ENCODE assay signal across 24 mouse cellular contexts in genomic region chr11:98332841-98333240, GRCm38 (mm10). TPM values are rescaled to one million over a fixed set of nuclear protein-coding genes. Genes with fewer than 3 reads are reported as not detected.
DNase-seq lines count a peak whose midpoint lies in the region; ATAC-seq lines count a peak whose summit lies in the region.
"Had no signal": no experiment of that assay in that cellular context is flagged by ENCODE, and none has a peak within 500 bp of the region (broad histone marks: within the 10 kb centered on the region; RNA-seq: fewer than 3 reads in every experiment).

No protein-coding gene starts in this region.

- peaks cover 100% of the 10 kb centered on the region for H3K27me3 ChIP-seq in forebrain, embryonic 13.5 days
- H3K27me3 ChIP-seq in forebrain, embryonic 10.5 days (ENCODE audit: poor library complexity, severe bottlenecking) = peaks cover 100% of the 10 kb centered on the region
- peaks cover 98% of the 10 kb centered on the region for H3K27me3 ChIP-seq in neural tube, embryonic 13.5 days
- H3K27me3 ChIP-seq in forebrain, embryonic 16.5 days (replicated peaks; ENCODE audit: control insufficient read depth, insufficient read depth, low read length) = peaks cover 26% of the 10 kb centered on the region

- H3K9ac ChIP-seq in forebrain, embryonic 13.5 days = no peak overlapping the region
- H3K9ac ChIP-seq in neural tube, embryonic 13.5 days = no peak overlapping the region
- no peak overlapping the region for H3K9ac ChIP-seq in forebrain, embryonic 16.5 days (replicated peaks; ENCODE audit: low read depth, low read length)
- H3K9ac ChIP-seq: embryonic facial prominence, embryonic 15.5 days; heart, embryonic 12.5 days; liver, embryonic 13.5 days; midbrain, embryonic 12.5 days had no signal

- no peak overlapping the region for H3K4me2 ChIP-seq in forebrain, embryonic 13.5 days
- H3K4me2 ChIP-seq in neural tube, embryonic 13.5 days = no peak overlapping the region
- no peak overlapping the region for H3K4me2 ChIP-seq in forebrain, embryonic 16.5 days (ENCODE audit: low read length)
- H3K4me2 ChIP-seq: embryonic facial prominence, embryonic 15.5 days; heart, embryonic 12.5 days; liver, embryonic 13.5 days; midbrain, embryonic 12.5 days had no signal

- WGBS in forebrain, embryonic 13.5 days = 76% methylated on average over 4 of the region's 4 CpGs
- 79% methylated on average over 4 of the region's 4 CpGs for WGBS in forebrain, embryonic 10.5 days
- WGBS in neural tube, embryonic 13.5 days = 73% methylated on average over 4 of the region's 4 CpGs
- WGBS in forebrain, embryonic 16.5 days = 81% methylated on average over 4 of the region's 4 CpGs

- peaks cover 59% of the 10 kb centered on the region for H3K4me1 ChIP-seq in forebrain, embryonic 13.5 days
- H3K4me1 ChIP-seq in forebrain, embryonic 10.5 days = peaks cover 27% of the 10 kb centered on the region
- H3K4me1 ChIP-seq in neural tube, embryonic 13.5 days (replicated peaks) = peaks cover 52% of the 10 kb centered on the region
- peaks cover 51% of the 10 kb centered on the region for H3K4me1 ChIP-seq in forebrain, embryonic 16.5 days (replicated peaks; ENCODE audit: control insufficient read depth, insufficient read depth, low read length)

- no peak overlapping the region for H3K4me3 ChIP-seq in forebrain, embryonic 13.5 days
- H3K4me3 ChIP-seq in forebrain, embryonic 10.5 days = no peak overlapping the region
- H3K4me3 ChIP-seq in neural tube, embryonic 13.5 days = no peak overlapping the region
- H3K4me3 ChIP-seq in forebrain, embryonic 16.5 days (replicated peaks; ENCODE audit: low read length) = no peak overlapping the region
- H3K4me3 ChIP-seq: embryonic facial prominence, embryonic 15.5 days; heart, embryonic 12.5 days; liver, embryonic 13.5 days; midbrain, embryonic 12.5 days had no signal

- no peak for DNase-seq in forebrain, embryonic 10.5 days (ENCODE audit: extremely low spot score, low spot score)
- no peak for DNase-seq in neural tube, embryonic 10.5 days (ENCODE audit: extremely low spot score, low spot score)
- DNase-seq in embryo, embryonic 10 days (ENCODE audit: low spot score) = no peak
- DNase-seq: adrenal gland, adult 2 months; gastrocnemius, postnatal 14 days; heart, adult 11 months; heart, postnatal 10 days; kidney, postnatal 25 days; liver, embryonic 13.5 days; lung, adult 2 months; thymus, postnatal 14 days had no signal

- H3K27ac ChIP-seq in forebrain, embryonic 13.5 days = peak overlapping the region; percentile 86
- no peak overlapping the region for H3K27ac ChIP-seq in forebrain, embryonic 10.5 days
- H3K27ac ChIP-seq in neural tube, embryonic 13.5 days (replicated peaks) = peak overlapping the region; percentile 71
- H3K27ac ChIP-seq in forebrain, embryonic 16.5 days (ENCODE audit: low read length) = peak overlapping the region; percentile 97
- H3K27ac ChIP-seq: embryonic facial prominence, embryonic 15.5 days; liver, embryonic 13.5 days; midbrain, embryonic 12.5 days had no signal

- H3K9me3 ChIP-seq in forebrain, embryonic 13.5 days (replicated peaks) = no peaks in the 10 kb centered on the region
- H3K9me3 ChIP-seq in forebrain, embryonic 10.5 days = no peaks in the 10 kb centered on the region
- H3K9me3 ChIP-seq in neural tube, embryonic 13.5 days = no peaks in the 10 kb centered on the region
- H3K9me3 ChIP-seq in forebrain, embryonic 16.5 days (ENCODE audit: control insufficient read depth, low read length) = no peaks in the 10 kb centered on the region
- H3K9me3 ChIP-seq: embryonic facial prominence, embryonic 15.5 days; heart, embryonic 12.5 days; liver, embryonic 13.5 days; midbrain, embryonic 12.5 days had no signal

- H3K36me3 ChIP-seq in forebrain, embryonic 13.5 days (ENCODE audit: poor library complexity, severe bottlenecking) = no peaks in the 10 kb centered on the region
- no peaks in the 10 kb centered on the region for H3K36me3 ChIP-seq in forebrain, embryonic 10.5 days (replicated peaks)
- H3K36me3 ChIP-seq in neural tube, embryonic 13.5 days = no peaks in the 10 kb centered on the region
- no peaks in the 10 kb centered on the region for H3K36me3 ChIP-seq in forebrain, embryonic 16.5 days (ENCODE audit: control insufficient read depth, insufficient read depth)
- H3K36me3 ChIP-seq: embryonic facial prominence, embryonic 15.5 days; heart, embryonic 12.5 days; liver, embryonic 13.5 days; midbrain, embryonic 12.5 days had no signal

- ATAC-seq in forebrain, embryonic 13.5 days = no peak
- ATAC-seq in neural tube, embryonic 13.5 days (ENCODE audit: low read depth) = no peak
- no peak for ATAC-seq in forebrain, embryonic 16.5 days
- ATAC-seq in erythroid progenitor cell, adult 5-6 weeks (replicated peaks; ENCODE audit: low FRiP score, poor library complexity, severe bottlenecking) = no peak
- ATAC-seq: intestine, postnatal 0 days had no signal

RNA-seq across cellular contexts. Expression of gene Neurod2, which starts 3.4 kb away (rescaled TPM):
- polyA plus RNA-seq in forebrain, embryonic 13.5 days (2015; fragmentation: Nextera tagmentation; extraction: Ambion mirVana) = 45.4 and 72.1 TPM in 2 replicates
- 0.14 TPM in 1 of 2 replicates, not detected in the other for polyA plus RNA-seq in forebrain, embryonic 10.5 days (2016; fragmentation: Nextera tagmentation; extraction: Ambion mirVana)
- 26.4 and 27.0 TPM in 2 replicates for polyA plus RNA-seq in neural tube, embryonic 13.5 days (2015; fragmentation: Nextera tagmentation; extraction: Ambion mirVana)
- 110 and 133 TPM in 2 replicates for polyA plus RNA-seq in forebrain, embryonic 16.5 days (2015; fragmentation: Nextera tagmentation; extraction: Ambion mirVana)
- total RNA-seq in erythroid progenitor cell, adult 5-6 weeks (2015; ENCODE audit: low replicate concordance) = not detected in 2 replicates
- not detected in 2 replicates for total RNA-seq in erythroid progenitor cell, adult 5-6 weeks (2017; ENCODE audit: low replicate concordance)
- total RNA-seq: adrenal gland, adult 2 months; gastrocnemius, postnatal 14 days; heart, postnatal 10 days; megakaryocyte, adult 5-6 weeks; MEL had no signal
- polyA plus RNA-seq: adrenal gland, adult 2 months; C2C12; heart, embryonic 12.5 days; intestine, postnatal 0 days; kidney, embryonic 14.5 days; liver, embryonic 13.5 days; lung, adult 2 months; stomach, embryonic 14.5 days had no signal

RNA-seq across cellular contexts. Expression of gene Ppp1r1b, which starts 15.4 kb away (rescaled TPM):
- 14.6 and 20.0 TPM in 2 replicates for polyA plus RNA-seq in forebrain, embryonic 13.5 days (2015; fragmentation: Nextera tagmentation; extraction: Ambion mirVana)
- 0.23 and 0.41 TPM in 2 replicates for polyA plus RNA-seq in forebrain, embryonic 10.5 days (2016; fragmentation: Nextera tagmentation; extraction: Ambion mirVana)
- polyA plus RNA-seq in neural tube, embryonic 13.5 days (2015; fragmentation: Nextera tagmentation; extraction: Ambion mirVana) = 1.7 and 2.1 TPM in 2 replicates
- polyA plus RNA-seq in forebrain, embryonic 16.5 days (2015; fragmentation: Nextera tagmentation; extraction: Ambion mirVana) = 69.7 and 72.4 TPM in 2 replicates
- total RNA-seq in erythroid progenitor cell, adult 5-6 weeks (2015; ENCODE audit: low replicate concordance) = not detected in 2 replicates
- total RNA-seq in erythroid progenitor cell, adult 5-6 weeks (2017; ENCODE audit: low replicate concordance) = not detected in 2 replicates
- total RNA-seq: megakaryocyte, adult 5-6 weeks had no signal

RNA-seq across cellular contexts. Expression of gene Stard3, which starts 25.3 kb away (rescaled TPM):
- polyA plus RNA-seq in forebrain, embryonic 13.5 days (2015; fragmentation: Nextera tagmentation; extraction: Ambion mirVana) = 44.0 and 45.5 TPM in 2 replicates
- 39.8 and 41.0 TPM in 2 replicates for polyA plus RNA-seq in forebrain, embryonic 10.5 days (2016; fragmentation: Nextera tagmentation; extraction: Ambion mirVana)
- 39.7 and 41.1 TPM in 2 replicates for polyA plus RNA-seq in neural tube, embryonic 13.5 days (2015; fragmentation: Nextera tagmentation; extraction: Ambion mirVana)
- 52.8 and 56.3 TPM in 2 replicates for polyA plus RNA-seq in forebrain, embryonic 16.5 days (2015; fragmentation: Nextera tagmentation; extraction: Ambion mirVana)
- total RNA-seq in erythroid progenitor cell, adult 5-6 weeks (2015; ENCODE audit: low replicate concordance) = 4.6 and 8.3 TPM in 2 replicates
- total RNA-seq in erythroid progenitor cell, adult 5-6 weeks (2017; ENCODE audit: low replicate concordance) = 5.6 and 7.6 TPM in 2 replicates

RNA-seq across cellular contexts. Expression of gene Tcap, which starts 50.8 kb away (rescaled TPM):
- polyA plus RNA-seq in forebrain, embryonic 13.5 days (2015; fragmentation: Nextera tagmentation; extraction: Ambion mirVana) = 0.18 and 0.19 TPM in 2 replicates
- polyA plus RNA-seq in forebrain, embryonic 10.5 days (2016; fragmentation: Nextera tagmentation; extraction: Ambion mirVana) = 0.15 TPM in 1 of 2 replicates, not detected in the other
- polyA plus RNA-seq in neural tube, embryonic 13.5 days (2015; fragmentation: Nextera tagmentation; extraction: Ambion mirVana) = 0.42 and 2.1 TPM in 2 replicates
- 0.23 and 0.26 TPM in 2 replicates for polyA plus RNA-seq in forebrain, embryonic 16.5 days (2015; fragmentation: Nextera tagmentation; extraction: Ambion mirVana)
- total RNA-seq in erythroid progenitor cell, adult 5-6 weeks (2015; ENCODE audit: low replicate concordance) = not detected in 2 replicates
- not detected in 2 replicates for total RNA-seq in erythroid progenitor cell, adult 5-6 weeks (2017; ENCODE audit: low replicate concordance)
- total RNA-seq: megakaryocyte, adult 5-6 weeks; MEL had no signal

RNA-seq across cellular contexts. Expression of gene Pnmt, which starts 53.4 kb away (rescaled TPM):
- polyA plus RNA-seq in forebrain, embryonic 13.5 days (2015; fragmentation: Nextera tagmentation; extraction: Ambion mirVana) = 0.35 TPM in 1 of 2 replicates, not detected in the other
- polyA plus RNA-seq in forebrain, embryonic 10.5 days (2016; fragmentation: Nextera tagmentation; extraction: Ambion mirVana) = not detected in 2 replicates
- 0.73 and 0.79 TPM in 2 replicates for polyA plus RNA-seq in neural tube, embryonic 13.5 days (2015; fragmentation: Nextera tagmentation; extraction: Ambion mirVana)
- polyA plus RNA-seq in forebrain, embryonic 16.5 days (2015; fragmentation: Nextera tagmentation; extraction: Ambion mirVana) = 0.21 and 0.86 TPM in 2 replicates
- not detected in 2 replicates for total RNA-seq in erythroid progenitor cell, adult 5-6 weeks (2015; ENCODE audit: low replicate concordance)
- total RNA-seq in erythroid progenitor cell, adult 5-6 weeks (2017; ENCODE audit: low replicate concordance) = not detected in 2 replicates
- total RNA-seq: megakaryocyte, adult 5-6 weeks; MEL had no signal
- polyA plus RNA-seq: intestine, postnatal 0 days; liver, embryonic 13.5 days; stomach, embryonic 14.5 days had no signal

Comparison
In these comparisons a context has a peak if more than half of its experiments do, and no peak if none do; other contexts are left out.
1. RNA of gene Neurod2, which starts 3.4 kb away (polyA plus RNA-seq): 110 to 133 TPM in forebrain, embryonic 16.5 days, 45.4 to 72.1 TPM in forebrain, embryonic 13.5 days and 26.4 to 27.0 TPM in neural tube, embryonic 13.5 days; 0.14 TPM in forebrain, embryonic 10.5 days; every median in the first group is over 10 times any median in the second.